Mouse (Mus musculus) MEL (cell line): ENCODE data around the gene Cyb5d1. TPM values are rescaled to one million over a fixed set of nuclear protein-coding genes. Genes with fewer than 3 reads are reported as not detected.

Experiments used
- DNase-seq: peaks from one replicate; pipeline ENCODE4 v3.0.0; 2011; ENCODE audit warnings: low read depth, low spot score
- H3K27ac ChIP-seq: 2 replicates; pipeline ENCODE4 v1.5.1; 2012; ENCODE audit warnings: low read depth, mild to moderate bottlenecking, control low read depth, low read length, moderate library complexity; ENCODE audit not compliant: control insufficient read depth
- H3K27me3 ChIP-seq, 2 experiments: fragments of 150-350 bp in 1 of 2; sonication (generic) in 1 of 2; 2 replicates each; pipeline ENCODE4 v1.6.1; 2012; ENCODE audit warnings: low read length in 2 of 2, mild to moderate bottlenecking in 2 of 2, improper control_type of control experiment in 1 of 2, moderate library complexity in 1 of 2; ENCODE audit not compliant: insufficient read depth in 2 of 2, control insufficient read depth in 1 of 2
- H3K36me3 ChIP-seq, 2 experiments: 2 replicates each; pipeline ENCODE4 v1.6.1; 2012 to 2014; ENCODE audit warnings: low read length in 2 of 2, improper control_type of control experiment in 1 of 2, inconsistent platforms in 1 of 2, mild to moderate bottlenecking in 1 of 2; ENCODE audit not compliant: insufficient read depth in 2 of 2, control insufficient read depth in 1 of 2
- H3K4me1 ChIP-seq, 2 experiments: fragments of 150-350 bp in 1 of 2; sonication (generic) in 1 of 2; 2 replicates each; pipeline ENCODE4 v1.6.1; 2012; ENCODE audit warnings: low read length in 2 of 2, improper control_type of control experiment in 1 of 2, mild to moderate bottlenecking in 1 of 2; ENCODE audit not compliant: insufficient read depth in 2 of 2, control insufficient read depth in 1 of 2
- H3K4me3 ChIP-seq, 2 experiments: fragments of 150-350 bp in 1 of 2; sonication (generic) in 1 of 2; 2 replicates each; pipeline ENCODE4 v1.5.1; 2012; ENCODE audit warnings: low read depth in 2 of 2, low read length in 2 of 2, mild to moderate bottlenecking in 2 of 2, moderate library complexity in 2 of 2, control low read depth in 1 of 2, improper control_type of control experiment in 1 of 2; ENCODE audit not compliant: control insufficient read depth in 1 of 2, insufficient read depth in 1 of 2
- H3K79me2 ChIP-seq: 2 replicates; pipeline ENCODE4 v1.6.1; 2012; ENCODE audit warnings: mild to moderate bottlenecking, low read length, moderate library complexity; ENCODE audit not compliant: control insufficient read depth, poor library complexity, insufficient read depth
- H3K9ac ChIP-seq: 2 replicates; pipeline ENCODE4 v1.6.1; 2012; ENCODE audit warnings: low read depth, mild to moderate bottlenecking, control low read depth, low read length, moderate library complexity; ENCODE audit not compliant: control insufficient read depth, poor library complexity, severe bottlenecking
- H3K9me3 ChIP-seq: fragments of 150-350 bp; sonication (generic); replicated peaks from 2 replicates; pipeline ENCODE4 v1.6.1; 2012; ENCODE audit warnings: mild to moderate bottlenecking, low read length, improper control_type of control experiment, moderate library complexity; ENCODE audit not compliant: insufficient read depth
- BHLHE40 ChIP-seq: IDR thresholded peaks from 2 replicates; pipeline ENCODE4 v1.6.1; 2012; ENCODE audit warnings: low read depth, mild to moderate bottlenecking, inconsistent platforms, low read length, improper control_type of control experiment, borderline replicate concordance
- CHD1 ChIP-seq: IDR thresholded peaks from 2 replicates; pipeline ENCODE4 v1.6.1; 2012; ENCODE audit warnings: low read depth, mild to moderate bottlenecking, inconsistent platforms, low read length, improper control_type of control experiment
- CHD2 ChIP-seq: IDR thresholded peaks from 2 replicates; pipeline ENCODE4 v1.6.1; 2011; ENCODE audit warnings: low read length, improper control_type of control experiment
- ELF1 ChIP-seq: IDR thresholded peaks from 2 replicates; pipeline ENCODE4 v1.6.1; 2014; ENCODE audit warnings: low read depth, mild to moderate bottlenecking, inconsistent platforms, low read length, improper control_type of control experiment, moderate library complexity
- EP300 ChIP-seq, 2 experiments: IDR thresholded peaks; 2 replicates each; pipeline ENCODE4 v1.6.1; 2011; ENCODE audit warnings: improper control_type of control experiment in 2 of 2, low read length in 2 of 2, low read depth in 1 of 2, mild to moderate bottlenecking in 1 of 2
- GABPA ChIP-seq: IDR thresholded peaks from 2 replicates; pipeline ENCODE4 v1.6.1; 2012; ENCODE audit warnings: low read depth, mild to moderate bottlenecking, inconsistent platforms, low read length, improper control_type of control experiment, moderate library complexity
- GATA1 ChIP-seq: IDR thresholded peaks from 2 replicates; pipeline ENCODE4 v1.6.1; 2011; ENCODE audit warnings: low read depth, low read length, improper control_type of control experiment
- JUND ChIP-seq: IDR thresholded peaks from 2 replicates; pipeline ENCODE4 v1.6.1; 2011; ENCODE audit warnings: low read depth, mild to moderate bottlenecking, improper control_type of control experiment, low read length
- KAT2A ChIP-seq: conservative IDR thresholded peaks from 2 replicates; pipeline ENCODE4 v1.6.1; 2012; ENCODE audit warnings: low read depth, low read length, improper control_type of control experiment, inconsistent platforms
- MAFK ChIP-seq: IDR thresholded peaks from 2 replicates; pipeline ENCODE4 v1.6.1; 2011; ENCODE audit warnings: low read depth, mild to moderate bottlenecking, low read length, improper control_type of control experiment, borderline replicate concordance
- MAZ ChIP-seq: IDR thresholded peaks from 2 replicates; pipeline ENCODE4 v1.6.1; 2012; ENCODE audit warnings: low read depth, mild to moderate bottlenecking, inconsistent platforms, low read length, improper control_type of control experiment
- MXI1 ChIP-seq: IDR thresholded peaks from 2 replicates; pipeline ENCODE4 v1.6.1; 2011; ENCODE audit warnings: mild to moderate bottlenecking, low read depth, low read length, improper control_type of control experiment
- MYC ChIP-seq: IDR thresholded peaks from 2 replicates; pipeline ENCODE4 v1.6.1; 2011; ENCODE audit warnings: low read depth, mild to moderate bottlenecking, low read length, improper control_type of control experiment, moderate library complexity
- POLR2AphosphoS2 ChIP-seq: IDR thresholded peaks from 2 replicates; pipeline ENCODE4 v1.6.1; 2011; ENCODE audit warnings: low read length, improper control_type of control experiment
- POLR2AphosphoS5 ChIP-seq: IDR thresholded peaks from 2 replicates; pipeline ENCODE4 v1.6.1; 2012; ENCODE audit warnings: low read depth, borderline replicate concordance, mild to moderate bottlenecking, inconsistent platforms, low read length, moderate library complexity, mixed read lengths
- RCOR1 ChIP-seq: IDR thresholded peaks from 2 replicates; pipeline ENCODE4 v1.6.1; 2012; ENCODE audit warnings: low read depth, mild to moderate bottlenecking, inconsistent platforms, low read length, improper control_type of control experiment
- SIN3A ChIP-seq: IDR thresholded peaks from 2 replicates; pipeline ENCODE4 v1.6.1; 2012; ENCODE audit warnings: low read length, improper control_type of control experiment, inconsistent platforms
- SMC3 ChIP-seq: IDR thresholded peaks from 2 replicates; pipeline ENCODE4 v1.6.1; 2011; ENCODE audit warnings: low read depth, low read length, improper control_type of control experiment
- UBTF ChIP-seq: IDR thresholded peaks from 2 replicates; pipeline ENCODE4 v1.6.1; 2012; ENCODE audit warnings: low read depth, mild to moderate bottlenecking, inconsistent platforms, low read length, improper control_type of control experiment, moderate library complexity, borderline replicate concordance; ENCODE audit not compliant: insufficient read depth
- USF1 ChIP-seq: IDR thresholded peaks from 2 replicates; pipeline ENCODE4 v1.6.1; 2014; ENCODE audit warnings: low read depth, mild to moderate bottlenecking, inconsistent platforms, low read length, improper control_type of control experiment, moderate library complexity
- USF2 ChIP-seq, 2 experiments: IDR thresholded peaks; 2 replicates each; pipeline ENCODE4 v1.6.1; 2011 to 2012; ENCODE audit warnings: improper control_type of control experiment in 2 of 2, low read length in 2 of 2, borderline replicate concordance in 1 of 2, inconsistent platforms in 1 of 2, low read depth in 1 of 2, mild to moderate bottlenecking in 1 of 2; ENCODE audit not compliant: insufficient read depth in 1 of 2
- ZC3H11A ChIP-seq: IDR thresholded peaks from 2 replicates; pipeline ENCODE4 v1.6.1; 2012; ENCODE audit warnings: low read depth, mild to moderate bottlenecking, inconsistent platforms, low read length, improper control_type of control experiment
- ZMIZ1 ChIP-seq: IDR thresholded peaks from 2 replicates; pipeline ENCODE4 v1.6.1; 2012; ENCODE audit warnings: low read depth, mild to moderate bottlenecking, inconsistent platforms, low read length, improper control_type of control experiment, moderate library complexity
- polyA plus RNA-seq, 2 experiments: library from polyadenylated mRNA; stranded (reverse) in 1 of 2; unstranded in 1 of 2; fragments of >175 nt in 1 of 2; fragments of >200 nt in 1 of 2; gene quantifications; 2 replicates each; pipeline versions ENCODE4 v1.2.1 to v1.2.4; 2012; ENCODE audit warnings: low replicate concordance in 2 of 2, low read depth in 1 of 2; ENCODE audit not compliant: insufficient read length in 2 of 2, insufficient read depth in 1 of 2, missing spikeins in 1 of 2
- total RNA-seq: library from RNA; depleted of rRNA; stranded (reverse); fragments of 300-350 nt; gene quantifications from 2 replicates; pipeline ENCODE4 v1.2.3, GENCODE M21; 2012

Gene Cyb5d1
- total and polyA plus RNA-seq, 3 experiments = 21.3 to 39.6 TPM; not detected in 1

- H3K79me2 ChIP-seq = peaks cover 16% of the 10 kb centered on the region
- TF ChIP-seq USF2 (IDR thresholded peaks at IDR 0.05; ENCODE audit: borderline replicate concordance in 1 of 2, insufficient read depth in 1 of 2, low read depth in 1 of 2, low read length in 2 of 2) (no peak), KAT2A (no peak), BHLHE40 (no peak), ELF1 (no peak), POLR2AphosphoS2 (no peak), MYC (no peak), POLR2AphosphoS5 (no peak), MAZ (no peak), GATA1 (no peak), SIN3A (no peak), ZMIZ1 (no peak), CHD1 (no peak), EP300 (IDR thresholded peaks at IDR 0.05; ENCODE audit: low read depth in 1 of 2, low read length in 2 of 2) (no peak), UBTF (no peak), SMC3 (no peak), GABPA (no peak), USF1 (no peak), MAFK (no peak), MXI1 (no peak), RCOR1 (no peak)
- TF ChIP-seq, all 39 proteins: peak for 0
- no peak overlapping the region; the same call in 1 of the 2 replicates for H3K9ac ChIP-seq
- peaks cover 0 to 26% of the 10 kb centered on the region in 2 experiments; a peak in 2 of 4 replicates for H3K36me3 ChIP-seq
- H3K27me3 ChIP-seq = no peaks in the 10 kb centered on the region
- peaks cover 13 to 30% of the 10 kb centered on the region in 2 experiments for H3K4me1 ChIP-seq
- no peaks in the 10 kb centered on the region for H3K9me3 ChIP-seq
- DNase-seq = no peak
- H3K27ac ChIP-seq = peak overlapping the region; percentile 84
- H3K4me3 ChIP-seq = no peak overlapping the region
Measured at GRCm38 (mm10) chr11:69371601-69372000, 23.8 kb downstream of the Cyb5d1 start.

GRCm38 (mm10) chr11:69370817-69371215, 24.6 kb downstream of the Cyb5d1 start:
- Histone ChIP-seq H3K4me3 (peak overlapping the region; percentile 23 to 35; a peak in 3 of 4 replicates), H3K9me3 (no peaks in the 10 kb centered on the region), H3K27me3 (no peaks in the 10 kb centered on the region), H3K4me1 (peaks cover 13 to 34% of the 10 kb centered on the region in 2 experiments), H3K79me2 (peaks cover 16% of the 10 kb centered on the region), H3K36me3 (peaks cover 0 to 26% of the 10 kb centered on the region in 2 experiments; a peak in 2 of 4 replicates), H3K27ac (peak overlapping the region; percentile 67), H3K9ac (peak overlapping the region; percentile 49)
- TF ChIP-seq GATA1 = 0 out of 2 replicates have a peak, but pooled peaks have one; percentile 17
- no peak for TF ChIP-seq JUND
- no peak for TF ChIP-seq CHD2
- TF ChIP-seq GABPA = no peak
- TF ChIP-seq SMC3 = no peak
- TF ChIP-seq EP300 (IDR thresholded peaks at IDR 0.05; ENCODE audit: low read depth in 1 of 2, low read length in 2 of 2) = 0 out of 4 replicates have a peak, but pooled peaks of 1 of the 2 experiments have one; percentile 39
- no peak for TF ChIP-seq ZC3H11A
- DNase-seq = peak; percentile 53
